Mouse (Mus musculus): ENCODE results near the gene Grid1.

Grid1 gene

GRCm38 (mm10) chr14:35198447-35198846, 378.5 kb downstream of the Grid1 start:
- DNase-seq (ENCODE audit: low read depth, low spot score) = no peak

DNA sequence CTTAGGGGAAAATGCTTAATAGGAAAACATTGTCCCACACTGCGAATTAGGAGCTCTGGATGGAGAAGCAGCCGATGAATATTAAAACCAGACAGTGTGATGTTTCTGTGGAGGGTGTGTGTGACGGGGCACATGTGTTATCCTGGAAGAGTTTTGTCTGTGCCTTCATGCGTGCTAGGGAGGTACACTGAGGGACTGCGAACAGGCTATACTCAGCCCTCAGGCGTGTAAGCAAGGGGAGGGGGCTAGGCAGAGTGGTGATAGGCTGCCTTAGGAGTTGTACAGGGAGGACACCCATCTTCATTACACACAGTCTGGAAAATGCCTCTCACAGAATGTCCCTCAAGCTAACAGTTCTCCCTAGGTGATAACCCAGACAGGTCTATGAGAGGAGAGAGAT, 379.0 kb downstream of the Grid1 start:
- no peak for DNase-seq (ENCODE audit: low read depth, low spot score)

GRCm38 (mm10) chr14:35209444-35209843, 389.5 kb downstream of the Grid1 start:
- no peak for DNase-seq (ENCODE audit: low read depth, low spot score)

DNA sequence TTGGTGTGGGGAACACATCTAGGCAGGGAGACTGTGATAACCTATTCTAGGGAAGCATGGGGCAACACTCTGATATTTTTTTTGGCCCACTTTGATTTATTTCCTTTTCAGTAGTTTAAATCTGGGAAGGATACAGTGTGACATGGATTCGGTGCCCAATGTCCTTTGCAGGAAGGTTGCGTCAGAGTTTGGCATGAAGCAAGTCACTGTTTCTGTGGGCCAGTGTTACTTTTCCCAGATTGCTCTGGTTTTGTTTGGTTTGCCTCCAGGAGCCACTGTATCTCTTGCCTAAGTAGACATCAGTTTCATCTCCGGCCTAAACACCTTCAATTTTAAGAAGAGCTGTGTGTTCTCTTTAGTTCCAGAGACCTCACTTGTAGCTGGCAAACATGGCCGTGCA, 399.1 kb downstream of the Grid1 start:
- no peak for DNase-seq (ENCODE audit: low read depth, low spot score)

GRCm38 (mm10) chr14:35222196-35222595, 402.3 kb downstream of the Grid1 start:
- no peak for DNase-seq (ENCODE audit: low read depth, low spot score)

DNA sequence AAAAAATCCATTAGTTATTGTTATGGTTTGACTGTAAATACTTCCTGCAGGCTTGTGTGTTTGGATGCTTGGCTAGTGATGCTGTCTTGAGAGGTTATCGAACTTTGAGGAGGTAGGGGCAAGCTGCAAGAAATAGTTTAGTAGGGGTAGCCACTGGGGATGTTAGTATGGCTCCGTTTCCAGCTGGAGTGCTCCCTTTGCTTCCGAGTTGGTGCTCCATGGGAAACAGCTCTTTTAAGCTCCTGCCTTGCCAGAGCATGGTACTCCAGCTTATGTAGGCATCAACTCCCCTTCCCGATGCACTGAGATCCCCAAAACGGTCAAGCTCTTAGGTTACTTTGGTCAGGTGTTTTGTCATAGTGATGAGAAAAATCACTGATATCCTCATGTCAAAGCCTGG, 407.7 kb downstream of the Grid1 start:
- no peak for DNase-seq (ENCODE audit: low read depth, low spot score)

GRCm38 (mm10) chr14:35231384-35231783, 411.5 kb downstream of the Grid1 start:
- no peak for DNase-seq (ENCODE audit: low read depth, low spot score)

- DNase-seq (ENCODE audit: low read depth, low spot score) = no peak
Measured at GRCm38 (mm10) chr14:35242882-35243281, 423.0 kb downstream of the Grid1 start.

DNA sequence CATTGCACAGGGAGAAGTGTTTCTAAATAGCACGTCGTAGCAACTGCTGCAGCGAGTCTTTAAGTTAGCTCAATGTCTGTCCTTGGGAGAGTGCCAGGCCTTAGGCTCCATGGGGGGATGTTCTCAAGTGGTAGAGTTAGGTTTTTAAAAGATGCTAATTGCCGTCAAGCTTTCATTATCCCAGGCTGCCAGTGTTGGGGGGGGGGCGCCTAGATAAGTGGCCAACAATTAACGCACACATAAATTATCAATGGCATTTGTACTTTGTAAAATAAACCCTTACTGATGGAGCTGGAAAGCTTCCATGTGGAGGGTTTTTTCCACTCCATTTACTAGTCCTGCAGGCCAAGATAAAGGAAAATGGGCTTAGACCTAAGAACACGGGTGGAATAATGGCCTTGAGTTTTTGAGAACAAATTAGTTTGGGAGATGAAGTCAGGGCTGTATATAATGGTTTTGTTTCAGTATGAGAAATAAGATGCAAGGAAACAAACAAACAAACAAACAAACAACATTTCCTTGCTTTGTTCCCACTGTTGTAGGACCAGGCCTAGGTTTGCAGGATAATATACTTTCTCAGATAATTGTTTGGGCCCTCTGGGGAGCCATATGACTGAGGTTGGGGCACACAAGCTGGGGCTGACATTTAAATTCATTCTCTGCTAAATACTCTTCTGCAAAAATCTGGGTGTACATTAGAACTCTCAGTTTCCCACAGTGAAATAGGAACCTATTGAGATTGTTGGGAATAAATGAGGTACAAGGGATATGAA, 425.1 kb downstream of the Grid1 start:
- no peak for DNase-seq (ENCODE audit: low read depth, low spot score)

- no peak for DNase-seq (ENCODE audit: low read depth, low spot score)
Measured at GRCm38 (mm10) chr14:35250412-35250811, 430.5 kb downstream of the Grid1 start.

GRCm38 (mm10) chr14:35254477-35254876, 434.6 kb downstream of the Grid1 start:
- DNase-seq (ENCODE audit: low read depth, low spot score) = no peak

- DNase-seq (ENCODE audit: low read depth, low spot score) = no peak
Measured at GRCm38 (mm10) chr14:35270260-35270659, 450.4 kb downstream of the Grid1 start.

DNA sequence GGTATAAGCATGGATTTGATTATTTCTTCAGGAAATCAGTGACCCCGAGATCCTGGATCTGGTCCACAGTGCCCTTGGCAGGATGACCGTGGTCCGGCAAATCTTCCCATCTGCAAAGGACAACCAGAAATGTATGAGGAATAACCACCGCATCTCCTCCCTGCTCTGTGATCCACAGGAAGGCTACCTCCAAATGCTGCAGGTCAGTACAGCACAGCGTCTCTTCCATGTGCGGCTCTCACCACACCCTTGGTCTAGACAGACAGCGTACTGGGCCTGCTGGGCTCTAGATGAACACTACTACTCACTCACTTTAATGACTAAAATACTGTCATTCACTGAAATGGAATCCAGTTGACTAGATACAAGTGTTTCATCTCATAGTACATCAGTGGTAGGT, 489.3 kb downstream of the Grid1 start:
- DNase-seq (ENCODE audit: low read depth, low spot score) = no peak

GRCm38 (mm10) chr14:35313380-35314299, 493.7 kb downstream of the Grid1 start:
- DNase-seq (ENCODE audit: low read depth, low spot score) = no peak

DNA sequence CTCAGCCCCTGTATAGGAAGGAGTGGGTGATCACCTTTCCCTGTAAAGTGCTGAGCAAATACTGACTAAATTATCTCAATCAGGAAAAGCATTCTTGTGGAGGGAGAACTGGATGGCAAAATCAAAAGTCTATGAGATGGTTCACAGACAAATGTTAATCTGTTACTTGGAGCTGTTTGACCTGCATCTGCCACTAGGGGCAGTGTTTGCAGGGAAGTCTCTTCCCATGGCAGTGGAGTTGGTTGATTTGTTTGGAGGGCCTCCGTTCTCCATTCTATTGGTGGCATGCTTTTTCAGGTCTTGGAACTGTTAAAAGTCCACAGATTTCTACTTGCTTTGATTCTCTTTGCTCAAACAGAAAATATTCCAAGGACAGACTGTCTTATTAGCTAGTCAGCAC, 506.4 kb downstream of the Grid1 start:
- DNase-seq (ENCODE audit: low read depth, low spot score) = peak; percentile 1

GRCm38 (mm10) chr14:35336561-35336960, 516.7 kb downstream of the Grid1 start:
- no peak for DNase-seq (ENCODE audit: low read depth, low spot score)

GRCm38 (mm10) chr14:35356011-35356410, 536.1 kb downstream of the Grid1 start:
- no peak for DNase-seq (ENCODE audit: low read depth, low spot score)

DNA sequence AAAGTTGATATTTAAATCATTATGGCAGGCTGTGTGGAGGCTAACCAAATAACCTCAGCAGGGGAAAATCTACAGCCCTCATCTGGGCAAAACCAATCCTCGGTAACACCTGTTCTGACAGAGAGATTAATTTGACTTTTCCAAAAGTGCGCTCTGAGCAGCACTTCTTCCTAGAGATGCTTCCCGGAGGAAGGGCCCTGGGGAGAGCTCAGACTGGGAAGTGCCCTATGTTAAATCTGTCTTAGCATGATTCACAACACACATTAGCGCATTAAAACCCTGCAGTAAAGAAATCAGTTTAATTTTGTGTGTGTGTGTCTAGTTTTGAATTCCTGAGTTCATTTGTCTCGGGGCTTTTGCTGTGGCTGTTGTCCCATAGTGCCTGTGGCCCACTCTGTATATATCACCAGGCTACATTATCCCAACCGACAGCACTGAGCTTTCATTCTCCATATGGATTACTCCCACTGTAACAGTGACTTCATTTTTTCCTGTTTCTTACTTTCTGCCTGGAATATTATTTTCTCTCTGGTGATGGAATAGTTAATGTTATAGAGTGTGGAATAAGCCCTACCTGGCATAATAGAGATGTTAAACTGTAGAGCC, 536.7 kb downstream of the Grid1 start:
- DNase-seq (ENCODE audit: low read depth, low spot score) = no peak

DNA sequence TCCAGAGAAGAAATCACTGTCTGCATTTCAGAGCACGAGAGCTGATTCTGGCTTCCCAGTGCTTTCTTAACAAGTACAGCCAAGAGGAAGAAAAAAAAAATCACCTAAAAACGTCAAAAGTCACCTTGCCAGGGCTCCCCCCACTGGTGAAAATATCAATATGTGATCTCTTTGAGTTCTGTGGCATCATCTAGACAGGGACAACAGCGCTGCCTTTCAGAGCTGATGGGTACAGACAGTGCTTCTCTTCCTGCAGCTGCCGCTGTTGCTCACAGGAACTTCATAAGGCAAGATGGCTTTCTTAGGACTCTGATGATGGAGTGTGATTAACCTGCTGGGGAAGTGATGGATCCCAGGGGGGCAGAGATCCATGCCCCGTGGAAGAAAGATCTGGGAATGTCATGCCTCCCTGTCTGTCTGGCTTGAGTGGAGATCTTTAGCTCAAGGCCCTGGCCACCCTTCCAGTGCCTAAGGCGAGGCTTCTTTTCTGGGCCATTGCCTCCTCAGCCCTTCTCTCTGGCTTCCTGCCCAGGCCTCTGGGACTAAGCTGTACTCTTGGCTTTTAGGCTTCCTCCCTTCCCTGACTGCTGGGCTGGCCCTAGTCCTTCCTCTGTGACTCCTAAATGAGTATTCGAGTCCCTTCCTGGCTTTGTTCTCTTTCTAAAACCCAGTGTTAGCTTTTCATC, 538.4 kb downstream of the Grid1 start:
- DNase-seq (ENCODE audit: low read depth, low spot score) = no peak

GRCm38 (mm10) chr14:35365177-35365944, 545.5 kb downstream of the Grid1 start:
- DNase-seq (ENCODE audit: low read depth, low spot score) = no peak

- no peak for DNase-seq (ENCODE audit: low read depth, low spot score)
Measured at GRCm38 (mm10) chr14:35374374-35374773, 554.5 kb downstream of the Grid1 start.
